Mouse (Mus musculus) heart, postnatal 0 days (tissue): Measurements from ENCODE around the gene Trim44.

ENCODE experiments used
- CTCF ChIP-seq: IDR thresholded peaks from 2 replicates; pipeline ENCODE4 v1.5.1; 2016; ENCODE audit warnings: antibody characterized with exemption, control low read depth, low read depth
- EP300 ChIP-seq: IDR thresholded peaks from 2 replicates; pipeline ENCODE4 v1.6.1; 2016; ENCODE audit warnings: antibody characterized with exemption, low read depth

DNA sequence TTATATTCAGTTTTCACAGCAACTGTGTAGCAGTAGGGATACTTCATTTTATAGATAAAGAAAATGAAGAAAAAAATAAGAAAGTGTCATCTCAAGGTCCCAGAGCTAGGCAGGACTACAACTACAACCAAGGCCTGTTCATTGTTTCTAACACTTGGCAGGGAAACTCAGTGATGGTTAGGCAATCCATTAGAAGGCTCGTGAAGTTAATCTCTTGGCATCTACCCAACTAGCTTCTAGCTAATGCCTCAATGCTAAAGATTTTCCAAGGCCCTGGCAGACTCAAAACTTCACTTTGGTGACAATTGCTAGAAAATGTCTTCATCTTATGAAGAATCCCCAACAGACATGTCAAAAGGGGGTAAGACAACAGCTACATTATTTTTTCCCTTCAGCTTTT is 93.0 kb downstream of the Trim44 start:
- TF ChIP-seq CTCF = no peak
- TF ChIP-seq EP300 = no peak
